Mouse (Mus musculus): Measurements from ENCODE around the gene Gm6034.

- TF ChIP-seq POLR2A (IDR thresholded peaks at IDR 0.05; ENCODE audit: insufficient read length, low read depth) (no peak), USF1 (IDR thresholded peaks at IDR 0.05; ENCODE audit: low read depth) (no peak)
These were observed 23.2 kb upstream of the Gm6034 start for GRCm38 (mm10) chr17:36019519-36019918.
